Mouse (Mus musculus) C2C12 (cell line): ENCODE results near the gene Slfn14.

Experiments
- CTCF ChIP-seq: IDR thresholded peaks from one replicate; pipeline ENCODE4 v1.5.1; 2011; ENCODE audit not compliant: control insufficient read depth, insufficient read depth, insufficient read length
- USF1 ChIP-seq: IDR thresholded peaks from one replicate; pipeline ENCODE4 v1.6.1; 2011; ENCODE audit warnings: low read depth, mild to moderate bottlenecking, control low read depth, moderate library complexity

DNA sequence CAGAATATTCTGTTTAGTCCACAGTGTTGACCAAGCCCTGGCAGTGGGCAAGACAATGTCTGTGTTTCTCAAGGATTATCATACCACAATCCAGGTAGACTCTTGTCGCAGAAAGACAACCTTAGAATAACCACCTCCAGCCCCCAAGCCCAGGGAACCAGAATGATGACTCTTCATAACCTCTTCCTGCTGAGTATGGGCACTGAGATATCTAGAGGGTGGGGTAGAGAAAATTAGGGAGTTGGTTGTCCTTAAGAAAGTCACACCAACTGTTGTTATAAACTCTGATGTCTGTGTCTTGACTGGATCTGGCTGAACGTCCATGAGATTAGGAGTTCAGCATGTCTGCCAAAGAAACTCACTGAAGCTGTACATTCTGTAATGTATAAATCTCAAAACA, 48.1 kb downstream of the Slfn14 start:
- TF ChIP-seq USF1 (no peak), CTCF (no peak)
